Mouse (Mus musculus): ENCODE results near the gene Dchs2. TPM values are rescaled to one million over a fixed set of nuclear protein-coding genes. Genes with fewer than 3 reads are reported as not detected.

The Dchs2 gene
- polyA plus RNA-seq (2014; fragmentation: Illumina TruSeq; extraction: RNeasy Lipid Tissue Mini Kit (QIAGEN cat#74804); ENCODE audit: low read depth, low replicate concordance), result 0.06 TPM

DNA sequence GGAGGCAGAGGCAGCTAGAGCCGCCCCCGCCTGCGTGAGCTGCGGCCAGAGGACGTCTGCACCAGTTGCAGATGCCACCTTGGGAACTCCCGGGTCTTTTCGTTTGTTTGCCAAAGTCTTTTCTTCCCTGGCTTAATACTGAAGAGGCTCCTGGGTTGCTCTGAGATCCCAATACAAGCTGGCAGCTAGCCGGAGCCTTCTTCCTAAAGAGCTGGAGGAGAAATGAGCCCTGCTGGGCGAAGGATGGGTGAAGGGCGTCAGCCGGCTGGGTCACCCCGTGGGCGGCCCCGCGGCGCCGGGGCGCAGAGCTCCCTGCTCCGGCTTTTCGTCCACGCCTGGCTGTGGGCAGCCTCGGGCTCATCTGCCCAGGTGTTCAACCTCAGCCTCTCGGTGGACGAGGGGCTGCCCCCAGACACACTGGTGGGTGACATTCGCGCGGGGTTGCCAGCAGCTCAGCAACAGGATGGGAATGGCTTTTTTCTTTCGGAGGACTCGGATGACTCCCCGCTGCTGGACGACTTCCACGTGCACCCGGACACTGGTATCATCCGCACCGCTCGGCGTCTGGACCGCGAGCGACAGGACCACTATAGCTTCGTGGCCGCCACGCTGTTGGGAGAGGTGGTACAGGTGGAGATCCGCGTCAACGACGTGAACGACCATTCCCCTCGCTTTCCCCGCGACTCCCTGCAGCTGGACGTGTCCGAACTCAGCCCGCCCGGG, at the start of gene Dchs2:
Dchs2 (plus strand) TSS at position 223 of the 723 bp plus-strand sequence.

Other genes starting within 250 kb of the Dchs2 start
- 11.4 TPM for gene Lrat, start 224.0 kb upstream of the Dchs2 start, polyA plus RNA-seq (2014; fragmentation: Illumina TruSeq; extraction: RNeasy Lipid Tissue Mini Kit (QIAGEN cat#74804); ENCODE audit: low read depth, low replicate concordance)
- not detected for gene Fgg, start 120.2 kb upstream of the Dchs2 start, polyA plus RNA-seq (2014; fragmentation: Illumina TruSeq; extraction: RNeasy Lipid Tissue Mini Kit (QIAGEN cat#74804); ENCODE audit: low read depth, low replicate concordance)
- gene Fga, start 101.9 kb upstream of the Dchs2 start, polyA plus RNA-seq (2014; fragmentation: Illumina TruSeq; extraction: RNeasy Lipid Tissue Mini Kit (QIAGEN cat#74804); ENCODE audit: low read depth, low replicate concordance), result 0.19 TPM
- not detected for gene Fgb, start 78.1 kb upstream of the Dchs2 start, polyA plus RNA-seq (2014; fragmentation: Illumina TruSeq; extraction: RNeasy Lipid Tissue Mini Kit (QIAGEN cat#74804); ENCODE audit: low read depth, low replicate concordance)
- gene Plrg1, start 72.4 kb upstream of the Dchs2 start, polyA plus RNA-seq (2014; fragmentation: Illumina TruSeq; extraction: RNeasy Lipid Tissue Mini Kit (QIAGEN cat#74804); ENCODE audit: low read depth, low replicate concordance), result 22.8 TPM

All from sigmoid colon, adult 10 weeks (tissue).